Mouse (Mus musculus) hindbrain, embryonic 15.5 days (tissue): ENCODE data around the gene Rbl2. TPM values are rescaled to one million over a fixed set of nuclear protein-coding genes. Genes with fewer than 3 reads are reported as not detected.
A peak's percentile ranks its signal among the peaks of the same experiment; 100 is the strongest.

Source experiments
- ATAC-seq: fragments of 200-750 bp; cut with Nextera tagmentation; 2 replicates; pipeline ENCODE4 v1.8.0; 2017; ENCODE audit warnings: low read depth, moderate number of reproducible peaks, moderate TSS enrichment; ENCODE audit not compliant: low FRiP score
- H3K27ac ChIP-seq: fragments of 300-500 bp; sonication (generic); replicated peaks from 2 replicates; pipeline ENCODE4 v1.5.1; 2015; ENCODE audit warnings: mild to moderate bottlenecking, inconsistent platforms
- H3K27me3 ChIP-seq: fragments of 300-500 bp; sonication (generic); 2 replicates; pipeline ENCODE4 v1.6.1; 2015; ENCODE audit warnings: control low read depth, inconsistent platforms
- H3K36me3 ChIP-seq: fragments of 300-500 bp; sonication (generic); 2 replicates; pipeline ENCODE4 v1.6.1; 2015; ENCODE audit warnings: control low read depth, inconsistent platforms
- H3K4me1 ChIP-seq: fragments of 300-500 bp; sonication (generic); replicated peaks from 2 replicates; pipeline ENCODE4 v1.6.1; 2015; ENCODE audit warnings: control low read depth, inconsistent platforms
- H3K4me2 ChIP-seq: fragments of 300-500 bp; sonication (generic); 2 replicates; pipeline ENCODE4 v1.6.1; 2015; ENCODE audit warnings: moderate library complexity, mild to moderate bottlenecking, inconsistent platforms
- H3K4me3 ChIP-seq: fragments of 300-500 bp; sonication (generic); 2 replicates; pipeline ENCODE4 v1.5.1; 2015; ENCODE audit warnings: mild to moderate bottlenecking, inconsistent platforms
- H3K9ac ChIP-seq: fragments of 300-500 bp; sonication (generic); 2 replicates; pipeline ENCODE4 v1.6.1; 2015; ENCODE audit warnings: inconsistent platforms
- H3K9me3 ChIP-seq: fragments of 300-500 bp; sonication (generic); 2 replicates; pipeline ENCODE4 v1.6.1; 2016; ENCODE audit warnings: control low read depth, inconsistent platforms
- WGBS: fragments of 180-500 bp; shearing (Covaris S2); methylation state at CpG from one replicate; pipeline ENCODE4 v1.1.7; 2015; 5-methylcytosine and 5-hydroxymethylcytosine counted together
- polyA plus RNA-seq: library from polyadenylated mRNA; unstranded; fragments of >200 nt; fragmentation: Nextera tagmentation; extraction: Ambion mirVana; gene quantifications from 2 replicates; pipeline ENCODE4 v1.2.1, GENCODE M21; 2015

The Rbl2 gene
- polyA plus RNA-seq, 1 experiment from 2014 or later: 22.0 TPM

DNA sequence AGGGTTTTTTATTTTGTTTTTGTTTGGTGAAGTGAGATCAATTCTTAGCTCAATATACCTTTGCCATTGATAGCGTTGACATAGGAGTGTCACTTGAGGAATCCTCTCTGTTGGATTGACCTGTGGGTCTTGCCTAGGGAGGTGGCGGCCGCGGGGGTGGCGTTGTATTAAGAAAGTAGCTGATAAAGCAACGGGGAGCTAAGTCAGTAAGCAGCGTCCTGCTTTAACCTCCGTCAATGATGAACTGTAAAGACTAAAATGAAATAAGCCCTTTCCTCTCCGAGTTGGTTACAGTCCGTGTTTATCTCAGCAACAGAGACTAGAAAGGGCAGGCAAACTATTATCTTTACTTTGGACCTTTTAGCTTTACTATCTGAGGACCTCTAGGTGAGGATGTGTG lies 450 bp upstream of the Rbl2 start:
- H3K27ac ChIP-seq: peak overlapping the region; percentile 84
- no peaks in the 10 kb centered on the region for H3K9me3 ChIP-seq
- H3K4me3 ChIP-seq: peak overlapping the region; percentile 79
- ATAC-seq: no peak; the same call in 1 of the 2 replicates
- no peaks in the 10 kb centered on the region for H3K36me3 ChIP-seq
- 6% methylated on average over 10 of the region's 10 CpGs for WGBS
- H3K9ac ChIP-seq: peak overlapping the region; percentile 80
- H3K4me2 ChIP-seq: peak overlapping the region; percentile 69
- no peaks in the 10 kb centered on the region for H3K27me3 ChIP-seq
- peaks cover 23% of the 10 kb centered on the region for H3K4me1 ChIP-seq

DNA sequence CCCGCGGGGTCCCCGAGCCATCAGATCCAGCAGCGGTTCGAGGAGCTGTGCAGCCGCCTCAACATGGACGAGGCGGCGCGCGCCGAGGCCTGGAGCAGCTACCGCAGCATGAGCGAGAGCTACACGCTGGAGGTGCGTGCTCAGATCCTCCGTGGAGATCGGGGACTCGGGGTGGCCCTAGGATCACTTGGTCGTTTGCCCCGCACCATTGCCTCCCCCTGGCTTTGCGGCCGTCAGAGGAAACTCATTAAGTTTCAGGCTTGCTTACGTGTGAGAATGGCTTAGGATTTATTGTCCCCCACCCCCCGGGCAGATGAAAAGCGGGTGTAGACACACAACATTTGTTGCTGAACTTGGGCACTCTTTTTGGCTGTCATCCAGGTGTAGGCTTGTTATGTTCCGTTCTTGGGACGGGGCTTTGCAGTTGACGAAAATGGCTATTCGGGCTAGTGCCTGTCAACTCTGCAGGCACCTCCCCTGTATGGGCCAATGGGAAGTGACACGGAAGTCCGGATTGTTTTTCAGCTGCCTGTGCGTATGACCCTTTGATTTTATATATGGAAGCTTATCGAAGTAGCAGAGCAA lies 510 bp downstream of the Rbl2 start:
- H3K27me3 ChIP-seq: no peaks in the 10 kb centered on the region
- peak; percentile 86 for ATAC-seq

DNA sequence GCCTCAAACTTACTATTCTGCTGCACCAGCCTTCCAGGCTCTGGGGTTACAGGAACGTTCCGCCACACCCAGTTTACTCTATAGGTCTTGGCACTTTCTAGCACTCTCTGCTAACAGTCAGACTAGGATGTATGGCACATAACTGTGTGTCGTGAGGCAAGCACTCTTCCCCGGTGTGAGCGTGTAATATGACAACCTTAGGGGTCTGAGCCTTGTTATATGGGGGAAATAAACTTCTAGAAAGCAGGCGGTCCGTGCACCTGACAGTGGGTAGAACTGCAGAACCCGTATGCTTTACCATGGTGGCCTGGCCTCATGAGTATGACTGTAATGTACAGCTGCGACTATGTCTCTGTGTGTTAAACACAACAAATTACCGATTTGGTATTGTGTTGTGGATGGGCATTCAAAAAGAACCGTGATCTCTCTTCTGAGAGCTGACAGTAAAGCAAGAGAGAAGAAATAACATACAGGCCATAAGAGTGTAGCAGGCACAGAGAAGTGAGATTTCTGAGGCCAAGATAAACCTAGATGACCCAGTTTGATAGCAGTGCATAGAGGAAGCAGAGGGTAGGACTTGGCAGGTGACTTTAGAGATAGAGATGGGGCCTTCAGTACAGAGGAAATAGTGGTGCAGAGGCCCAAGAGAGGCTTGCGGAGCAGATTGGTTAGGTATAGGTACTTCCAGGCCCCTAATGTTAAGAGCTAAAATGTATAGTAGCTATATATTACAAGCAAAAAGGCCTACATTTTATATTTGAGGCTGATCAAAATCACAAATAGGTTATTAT lies 7.4 kb downstream of the Rbl2 start:
- Histone ChIP-seq H3K9ac (no peak overlapping the region), H3K4me1 (no peaks in the 10 kb centered on the region; the same call in 1 of the 2 replicates), H3K27me3 (no peaks in the 10 kb centered on the region), H3K4me3 (no peak overlapping the region), H3K4me2 (no peak overlapping the region), H3K9me3 (no peaks in the 10 kb centered on the region), H3K27ac (no peak overlapping the region), H3K36me3 (peaks cover 35% of the 10 kb centered on the region)
- no peak for ATAC-seq
- 96% methylated on average over 12 of the region's 12 CpGs for WGBS

More for the DNA sequence above, 510 bp downstream of the Rbl2 start:
- H3K4me2 ChIP-seq: peak overlapping the region; percentile 69
- peak overlapping the region; percentile 79 for H3K4me3 ChIP-seq
- peaks cover 2% of the 10 kb centered on the region; the same call in 1 of the 2 replicates for H3K36me3 ChIP-seq
- under 1% methylated on average over 34 of the region's 34 CpGs for WGBS
- H3K9me3 ChIP-seq: no peaks in the 10 kb centered on the region
- peak overlapping the region; percentile 84 for H3K27ac ChIP-seq
- peaks cover 23% of the 10 kb centered on the region for H3K4me1 ChIP-seq
- H3K9ac ChIP-seq: peak overlapping the region; percentile 80

DNA sequence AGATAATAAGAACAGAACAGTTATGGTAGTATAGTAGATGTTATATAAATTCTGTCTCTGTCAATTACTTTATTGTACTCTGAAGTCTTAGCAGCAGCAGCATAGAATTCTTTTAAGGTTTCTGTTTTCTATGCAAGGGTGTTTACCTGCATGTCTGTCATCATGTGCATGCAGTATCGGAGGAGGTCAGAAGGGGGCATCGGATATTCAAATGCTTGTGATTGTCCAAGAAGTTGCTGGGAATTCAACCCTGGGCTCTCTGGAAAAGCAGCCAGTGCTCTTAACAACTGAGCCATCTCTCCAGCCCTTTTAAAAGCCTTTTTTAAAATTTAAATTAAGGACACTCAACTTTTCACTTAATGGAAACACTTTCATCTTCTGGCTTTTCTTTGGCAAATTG lies 9.8 kb downstream of the Rbl2 start:
- H3K4me2 ChIP-seq: no peak overlapping the region
- H3K27me3 ChIP-seq: no peaks in the 10 kb centered on the region
- H3K4me1 ChIP-seq: no peaks in the 10 kb centered on the region
- H3K27ac ChIP-seq: no peak overlapping the region
- no peaks in the 10 kb centered on the region for H3K9me3 ChIP-seq
- ATAC-seq: no peak
- WGBS: 99% methylated on average over 2 of the region's 2 CpGs
- H3K9ac ChIP-seq: no peak overlapping the region
- peaks cover 47% of the 10 kb centered on the region for H3K36me3 ChIP-seq
- H3K4me3 ChIP-seq: no peak overlapping the region

DNA sequence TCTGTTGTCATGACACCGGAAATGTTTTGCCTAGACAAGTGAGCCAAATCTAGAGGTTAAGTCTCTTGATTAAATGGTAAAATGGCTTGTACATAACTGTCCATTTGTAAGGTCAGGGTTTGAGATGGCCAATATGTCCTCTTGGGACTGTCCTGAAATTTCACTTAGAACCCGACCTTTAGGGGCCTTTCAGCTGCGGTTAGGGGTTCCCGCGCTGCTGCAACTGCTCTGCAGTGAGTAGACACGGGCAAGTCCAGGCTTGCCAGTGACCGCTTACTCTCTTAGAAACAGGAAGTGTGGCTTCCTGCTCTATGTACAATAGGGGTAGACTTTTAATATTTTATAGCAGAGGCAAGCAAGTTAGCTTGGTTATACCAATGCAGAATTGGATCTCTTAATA lies 12.1 kb downstream of the Rbl2 start:
- no peaks in the 10 kb centered on the region for H3K4me1 ChIP-seq
- peaks cover 50% of the 10 kb centered on the region for H3K36me3 ChIP-seq
- no peak overlapping the region for H3K27ac ChIP-seq
- no peak overlapping the region for H3K4me3 ChIP-seq
- no peaks in the 10 kb centered on the region for H3K9me3 ChIP-seq
- no peak overlapping the region for H3K4me2 ChIP-seq
- H3K9ac ChIP-seq: no peak overlapping the region
- WGBS: 84% methylated on average over 7 of the region's 7 CpGs
- no peak for ATAC-seq
- H3K27me3 ChIP-seq: no peaks in the 10 kb centered on the region

DNA sequence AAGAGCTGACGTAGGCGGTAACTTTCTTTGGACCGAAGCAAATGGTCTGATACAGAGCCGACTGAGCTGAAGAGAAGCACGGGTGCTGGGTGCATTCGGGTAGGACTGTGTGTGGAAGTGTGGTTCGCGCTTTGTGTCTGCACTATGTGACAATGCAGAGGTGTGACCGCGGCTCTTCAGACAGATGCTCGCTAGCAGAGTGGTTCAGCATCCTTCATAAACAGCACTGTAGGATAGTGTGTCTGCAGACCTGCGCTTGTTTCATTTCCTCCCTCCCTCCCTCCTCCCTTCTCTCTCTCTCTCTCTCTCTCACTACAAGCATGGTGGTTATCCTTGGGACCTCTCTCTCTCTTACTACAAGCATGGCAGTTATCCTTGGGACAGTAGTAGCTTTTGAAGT lies 12.6 kb downstream of the Rbl2 start:
- Histone ChIP-seq H3K9me3 (no peaks in the 10 kb centered on the region), H3K4me1 (no peaks in the 10 kb centered on the region), H3K4me2 (no peak overlapping the region), H3K4me3 (no peak overlapping the region), H3K27ac (no peak overlapping the region), H3K9ac (no peak overlapping the region), H3K27me3 (no peaks in the 10 kb centered on the region), H3K36me3 (peaks cover 49% of the 10 kb centered on the region)
- WGBS: 92% methylated on average over 12 of the region's 12 CpGs
- no peak for ATAC-seq

DNA sequence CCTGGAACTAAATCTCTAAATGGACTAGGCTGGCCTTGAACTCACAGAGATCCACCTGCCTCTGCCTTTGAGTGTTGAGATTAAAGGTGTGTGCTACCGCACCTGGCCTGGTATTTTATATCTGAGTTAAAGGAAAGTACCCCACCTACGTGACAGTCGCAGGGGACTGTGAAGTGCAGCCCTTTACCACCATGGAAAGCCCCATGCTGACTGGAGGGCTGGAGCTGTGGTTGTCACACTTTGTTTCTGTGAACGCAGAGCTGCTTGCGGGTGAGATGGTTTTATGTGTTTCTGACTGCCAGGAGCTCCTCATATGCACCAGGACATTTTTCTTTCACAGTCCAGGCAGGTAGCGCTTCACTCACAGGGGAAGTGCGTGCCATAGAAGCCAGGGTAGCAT lies 18.6 kb downstream of the Rbl2 start:
- Histone ChIP-seq H3K9ac (no peak overlapping the region), H3K4me1 (no peaks in the 10 kb centered on the region), H3K4me3 (no peak overlapping the region), H3K4me2 (no peak overlapping the region), H3K27me3 (no peaks in the 10 kb centered on the region), H3K9me3 (no peaks in the 10 kb centered on the region), H3K36me3 (peaks cover 53% of the 10 kb centered on the region), H3K27ac (no peak overlapping the region)
- ATAC-seq: no peak
- WGBS: 95% methylated on average over 7 of the region's 7 CpGs

DNA sequence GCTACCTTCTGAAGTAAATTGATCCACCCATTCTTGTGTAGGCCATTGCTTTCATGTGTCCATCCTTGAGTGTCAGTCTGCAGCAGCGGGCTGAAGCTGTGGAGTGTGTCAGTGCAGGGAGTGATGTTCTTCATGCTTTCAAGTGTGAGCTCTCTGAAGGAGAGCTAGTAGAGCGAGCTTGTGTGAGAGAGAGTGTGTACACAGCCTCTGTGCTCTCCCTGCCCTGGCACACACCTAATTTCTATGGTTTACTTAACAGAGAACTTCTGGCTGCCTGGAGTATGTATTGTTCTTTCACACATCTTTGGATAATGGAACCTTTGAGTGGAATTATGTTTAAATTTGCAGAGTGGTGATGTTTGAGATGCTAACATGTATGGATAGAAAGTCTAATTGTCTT lies 19.7 kb downstream of the Rbl2 start:
- ATAC-seq: no peak
- H3K4me2 ChIP-seq: no peak overlapping the region
- H3K27me3 ChIP-seq: no peaks in the 10 kb centered on the region
- WGBS: 96% methylated on average over 2 of the region's 2 CpGs
- no peaks in the 10 kb centered on the region for H3K9me3 ChIP-seq
- H3K27ac ChIP-seq: no peak overlapping the region
- H3K9ac ChIP-seq: no peak overlapping the region
- no peaks in the 10 kb centered on the region for H3K4me1 ChIP-seq
- H3K4me3 ChIP-seq: no peak overlapping the region
- peaks cover 46% of the 10 kb centered on the region for H3K36me3 ChIP-seq

DNA sequence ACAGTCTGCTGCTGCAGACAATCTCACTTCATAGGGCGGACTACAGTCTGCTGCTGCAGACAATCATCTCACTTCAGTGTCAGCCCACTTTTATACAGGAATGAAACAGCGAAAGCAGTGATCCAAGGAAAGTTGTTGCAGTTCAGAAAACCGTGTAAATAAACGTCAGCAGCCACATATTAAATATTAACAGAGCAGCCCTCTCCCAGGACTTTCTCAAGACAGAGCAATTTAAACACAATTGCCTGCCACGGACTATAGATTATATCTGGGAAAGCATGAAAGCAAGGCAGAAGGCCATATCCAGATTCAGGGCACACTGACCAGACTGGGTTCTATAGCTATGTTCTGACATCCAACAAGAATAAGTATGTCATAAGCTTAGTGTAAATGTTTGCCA lies 24.3 kb downstream of the Rbl2 start:
- Histone ChIP-seq H3K27ac (no peak overlapping the region), H3K9ac (no peak overlapping the region), H3K4me2 (no peak overlapping the region), H3K9me3 (no peaks in the 10 kb centered on the region), H3K27me3 (no peaks in the 10 kb centered on the region), H3K4me1 (no peaks in the 10 kb centered on the region), H3K4me3 (no peak overlapping the region), H3K36me3 (peaks cover 53% of the 10 kb centered on the region)
- 81% methylated on average over 5 of the region's 5 CpGs for WGBS
- ATAC-seq: no peak

DNA sequence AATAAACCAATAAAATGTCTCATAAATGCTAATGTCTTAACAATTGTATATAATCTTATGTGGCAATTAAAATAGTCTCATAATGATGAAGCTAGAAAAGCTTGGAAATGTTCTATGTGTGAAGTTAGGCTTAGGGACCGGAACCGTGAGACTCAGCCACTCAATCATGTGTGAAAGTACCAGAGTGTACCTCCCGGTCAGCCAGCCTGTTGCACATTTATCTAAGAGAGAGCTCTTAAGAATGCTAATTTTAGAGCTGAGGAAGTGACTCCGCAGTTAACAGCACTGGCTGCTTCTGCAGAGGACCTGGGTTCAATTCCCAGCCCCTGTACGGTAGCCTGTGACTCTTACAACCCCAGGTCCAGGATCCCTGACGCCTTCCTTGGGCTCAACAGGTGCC lies 28.2 kb downstream of the Rbl2 start:
- Histone ChIP-seq H3K36me3 (peaks cover 47% of the 10 kb centered on the region), H3K4me1 (no peaks in the 10 kb centered on the region), H3K9ac (no peak overlapping the region), H3K27ac (no peak overlapping the region), H3K9me3 (no peaks in the 10 kb centered on the region), H3K4me3 (no peak overlapping the region), H3K27me3 (no peaks in the 10 kb centered on the region), H3K4me2 (no peak overlapping the region)
- 90% methylated on average over 6 of the region's 6 CpGs for WGBS
- ATAC-seq: no peak

DNA sequence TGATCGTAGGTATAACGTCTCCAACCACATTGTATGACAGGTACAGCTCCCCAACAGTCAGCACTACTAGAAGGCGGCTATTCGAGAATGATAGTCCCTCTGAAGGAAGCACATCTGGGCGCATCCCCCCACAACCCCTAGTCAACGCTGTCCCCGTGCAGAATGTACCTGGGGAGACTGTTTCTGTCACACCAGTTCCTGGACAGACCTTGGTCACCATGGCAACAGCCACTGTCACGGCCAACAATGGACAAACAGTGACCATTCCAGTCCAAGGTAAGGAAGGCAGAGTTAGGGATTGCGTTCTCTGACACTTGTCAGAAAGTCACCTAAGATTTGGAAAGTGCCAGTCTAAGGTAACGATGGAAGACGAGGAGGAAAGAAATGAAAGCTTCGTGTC lies 36.4 kb downstream of the Rbl2 start:
- ATAC-seq: no peak
- no peak overlapping the region for H3K4me2 ChIP-seq
- H3K36me3 ChIP-seq: peaks cover 40% of the 10 kb centered on the region
- H3K9ac ChIP-seq: no peak overlapping the region
- no peaks in the 10 kb centered on the region for H3K4me1 ChIP-seq
- no peak overlapping the region for H3K27ac ChIP-seq
- 89% methylated on average over 12 of the region's 12 CpGs for WGBS
- no peak overlapping the region for H3K4me3 ChIP-seq
- H3K27me3 ChIP-seq: no peaks in the 10 kb centered on the region
- no peaks in the 10 kb centered on the region for H3K9me3 ChIP-seq

DNA sequence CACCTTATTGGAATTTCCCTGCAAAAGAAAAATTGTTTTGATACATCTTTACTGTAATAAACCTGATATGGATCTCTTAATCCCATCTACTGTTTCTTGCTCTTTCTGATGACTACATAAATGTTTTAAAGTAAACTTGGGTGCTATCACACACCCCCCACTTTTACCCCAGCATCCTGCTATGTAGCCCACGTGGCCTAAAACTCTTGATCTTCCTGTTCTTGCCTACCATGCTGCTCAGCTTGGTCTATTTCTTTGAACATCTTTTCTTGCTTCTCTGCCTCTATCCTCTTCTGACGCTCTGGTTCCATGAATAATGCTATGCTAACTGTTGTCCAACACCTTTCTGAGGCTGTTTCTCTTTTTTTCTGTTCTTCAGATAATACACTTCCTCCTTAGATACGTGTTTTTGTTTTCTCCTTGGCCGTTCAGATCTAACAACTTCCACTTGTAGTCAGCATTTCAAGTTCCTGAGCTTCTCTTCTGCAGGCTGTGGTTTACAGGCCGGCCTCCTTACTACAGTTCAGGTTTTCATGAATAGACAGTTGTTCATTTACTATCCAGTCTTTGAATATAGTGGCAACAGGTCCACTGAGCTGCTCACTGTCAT lies 42.1 kb downstream of the Rbl2 start:
- H3K36me3 ChIP-seq: peaks cover 48% of the 10 kb centered on the region
- no peaks in the 10 kb centered on the region for H3K4me1 ChIP-seq
- 94% methylated on average over 5 of the region's 5 CpGs for WGBS

More for the DNA sequence above, 42.1 kb downstream of the Rbl2 start:
- no peak for ATAC-seq
- Histone ChIP-seq H3K27ac (no peak overlapping the region), H3K27me3 (no peaks in the 10 kb centered on the region), H3K4me2 (no peak overlapping the region), H3K9ac (no peak overlapping the region), H3K9me3 (no peaks in the 10 kb centered on the region), H3K4me3 (no peak overlapping the region)
